In genomic region chr6:87101955-87102353, GRCm38 (mm10) we compare ENCODE assay signal across 10 mouse cellular contexts. TPM values are rescaled to one million over a fixed set of nuclear protein-coding genes. Genes with fewer than 3 reads are reported as not detected.
DNase-seq lines count a peak whose midpoint lies in the region; ATAC-seq and TF ChIP-seq lines count a peak whose summit lies in the region.
"Had no signal": no experiment of that assay in that cellular context is flagged by ENCODE, and none has a peak within 500 bp of the region (broad histone marks: within the 10 kb centered on the region; RNA-seq: fewer than 3 reads in every experiment).

No protein-coding gene starts in this region.

- H3K27ac ChIP-seq in midbrain, embryonic 10.5 days (replicated peaks) = peak overlapping the region; percentile 55; the same call in 1 of the 2 replicates
- no peak overlapping the region for H3K27ac ChIP-seq in midbrain, embryonic 14.5 days (replicated peaks; ENCODE audit: low read depth, low read length)
- H3K27ac ChIP-seq in hindbrain, postnatal 0 days = peak overlapping the region; percentile 70
- peak overlapping the region; percentile 56 for H3K27ac ChIP-seq in neural tube, embryonic 15.5 days (replicated peaks)

- WGBS in midbrain, embryonic 10.5 days = 37% methylated on average over 4 of the region's 4 CpGs
- 29% methylated on average over 4 of the region's 4 CpGs for WGBS in midbrain, embryonic 14.5 days
- 22% methylated on average over 4 of the region's 4 CpGs for WGBS in hindbrain, postnatal 0 days
- WGBS in neural tube, embryonic 15.5 days = 34% methylated on average over 4 of the region's 4 CpGs

- no peak for TF ChIP-seq CTCF in hindbrain, postnatal 0 days (IDR thresholded peaks at IDR 0.05; ENCODE audit: low read depth)

- no peak overlapping the region for H3K4me3 ChIP-seq in midbrain, embryonic 10.5 days
- no peak overlapping the region for H3K4me3 ChIP-seq in midbrain, embryonic 14.5 days (replicated peaks; ENCODE audit: low read depth, low read length)
- H3K4me3 ChIP-seq in hindbrain, postnatal 0 days (ENCODE audit: low read length) = no peak overlapping the region
- no peak overlapping the region for H3K4me3 ChIP-seq in neural tube, embryonic 15.5 days (replicated peaks)

- no peaks in the 10 kb centered on the region for H3K27me3 ChIP-seq in midbrain, embryonic 10.5 days (ENCODE audit: low read depth, poor library complexity, severe bottlenecking)
- no peaks in the 10 kb centered on the region for H3K27me3 ChIP-seq in midbrain, embryonic 14.5 days (ENCODE audit: control insufficient read depth, insufficient read depth, low read length)
- H3K27me3 ChIP-seq in hindbrain, postnatal 0 days (ENCODE audit: insufficient read depth, low read length) = no peaks in the 10 kb centered on the region
- H3K27me3 ChIP-seq in neural tube, embryonic 15.5 days (replicated peaks) = no peaks in the 10 kb centered on the region
- H3K27me3 ChIP-seq: CH12.LX had no signal

- no peak for ATAC-seq in midbrain, embryonic 14.5 days (ENCODE audit: low FRiP score, low TSS enrichment)
- ATAC-seq in hindbrain, postnatal 0 days = no peak
- ATAC-seq in neural tube, embryonic 15.5 days (ENCODE audit: low FRiP score) = no peak

- no peak overlapping the region for H3K9ac ChIP-seq in midbrain, embryonic 14.5 days (replicated peaks; ENCODE audit: low read length)
- no peak overlapping the region for H3K9ac ChIP-seq in hindbrain, postnatal 0 days (replicated peaks; ENCODE audit: low read length)
- peak overlapping the region; percentile 14; the same call in 1 of the 2 replicates for H3K9ac ChIP-seq in neural tube, embryonic 15.5 days (replicated peaks)

- no peaks in the 10 kb centered on the region for H3K9me3 ChIP-seq in midbrain, embryonic 10.5 days (replicated peaks)
- H3K9me3 ChIP-seq in midbrain, embryonic 14.5 days (ENCODE audit: control insufficient read depth, low read length) = no peaks in the 10 kb centered on the region
- no peaks in the 10 kb centered on the region for H3K9me3 ChIP-seq in hindbrain, postnatal 0 days (ENCODE audit: low read length)
- H3K9me3 ChIP-seq in neural tube, embryonic 15.5 days (replicated peaks) = no peaks in the 10 kb centered on the region

- H3K4me2 ChIP-seq in midbrain, embryonic 14.5 days (ENCODE audit: low read length) = no peak overlapping the region
- peak overlapping the region; percentile 70; the same call in 1 of the 2 replicates for H3K4me2 ChIP-seq in hindbrain, postnatal 0 days (ENCODE audit: low read depth, low read length)
- no peak overlapping the region for H3K4me2 ChIP-seq in neural tube, embryonic 15.5 days

- H3K4me1 ChIP-seq in midbrain, embryonic 10.5 days = peaks cover 38% of the 10 kb centered on the region
- H3K4me1 ChIP-seq in midbrain, embryonic 14.5 days (ENCODE audit: control insufficient read depth, insufficient read depth, low read length) = peaks cover 8% of the 10 kb centered on the region; the same call in 1 of the 2 replicates
- peaks cover 10% of the 10 kb centered on the region; the same call in 1 of the 2 replicates for H3K4me1 ChIP-seq in hindbrain, postnatal 0 days (ENCODE audit: insufficient read depth, low read length)
- H3K4me1 ChIP-seq in neural tube, embryonic 15.5 days = peaks cover 50% of the 10 kb centered on the region

- DNase-seq in embryo, embryonic 9.5 days (ENCODE audit: extremely low spot score) = peak; percentile 15
- DNase-seq in embryo, embryonic 10 days (ENCODE audit: low spot score) = no peak
- no peak for DNase-seq in midbrain, embryonic 10.5 days (ENCODE audit: low spot score)
- DNase-seq in midbrain, embryonic 14.5 days = no peak
- peak; percentile 15 for DNase-seq in hindbrain, postnatal 0 days (ENCODE audit: low spot score)
- DNase-seq in adrenal gland, postnatal 10 days = no peak
- DNase-seq in right cerebral cortex, postnatal 10 days (ENCODE audit: low spot score in 2 of 2) = no peak

- H3K36me3 ChIP-seq in midbrain, embryonic 10.5 days = no peaks in the 10 kb centered on the region
- no peaks in the 10 kb centered on the region for H3K36me3 ChIP-seq in midbrain, embryonic 14.5 days (ENCODE audit: control insufficient read depth, insufficient read depth, low read length)
- no peaks in the 10 kb centered on the region for H3K36me3 ChIP-seq in hindbrain, postnatal 0 days (ENCODE audit: insufficient read depth, low read length)
- H3K36me3 ChIP-seq in neural tube, embryonic 15.5 days = no peaks in the 10 kb centered on the region

RNA-seq across cellular contexts. Expression of gene D6Ertd527e, which starts 2.6 kb away (rescaled TPM):
- 0.11 and 0.20 TPM in 2 replicates for polyA plus RNA-seq in midbrain, embryonic 10.5 days (2016; fragmentation: Nextera tagmentation; extraction: Ambion mirVana)
- polyA plus RNA-seq in midbrain, embryonic 14.5 days (2014; fragmentation: Nextera tagmentation; extraction: Ambion mirVana) = 0.23 TPM in 1 of 2 replicates, not detected in the other
- total RNA-seq in hindbrain, postnatal 0 days (2014; rRNA removed) = 0.42 TPM in 1 of 2 replicates, not detected in the other
- 0.10 TPM in 2 replicates for polyA plus RNA-seq in hindbrain, postnatal 0 days (2015; fragmentation: Nextera tagmentation; extraction: Ambion mirVana)
- 0.18 and 0.36 TPM in 2 replicates for polyA plus RNA-seq in neural tube, embryonic 15.5 days (2015; fragmentation: Nextera tagmentation; extraction: Ambion mirVana)
- under 1 TPM; 0.12 TPM for total RNA-seq in adrenal gland, postnatal 10 days (2021)
- total RNA-seq: heart, postnatal 36 days had no signal

RNA-seq across cellular contexts. Expression of gene Gfpt1, which starts 59.3 kb away (rescaled TPM):
- 11.5 and 13.3 TPM in 2 replicates for polyA plus RNA-seq in midbrain, embryonic 10.5 days (2016; fragmentation: Nextera tagmentation; extraction: Ambion mirVana)
- 27.3 and 27.8 TPM in 2 replicates for polyA plus RNA-seq in midbrain, embryonic 14.5 days (2014; fragmentation: Nextera tagmentation; extraction: Ambion mirVana)
- total RNA-seq in hindbrain, postnatal 0 days (2014; rRNA removed) = 32.9 and 34.5 TPM in 2 replicates
- 17.4 and 17.7 TPM in 2 replicates for polyA plus RNA-seq in hindbrain, postnatal 0 days (2015; fragmentation: Nextera tagmentation; extraction: Ambion mirVana)
- polyA plus RNA-seq in neural tube, embryonic 15.5 days (2015; fragmentation: Nextera tagmentation; extraction: Ambion mirVana) = 19.9 and 20.5 TPM in 2 replicates
- 10 to 100 TPM; 35.1 to 35.7 TPM for total RNA-seq in adrenal gland, postnatal 10 days (2021)

Comparison
In these comparisons a context has a peak if more than half of its experiments do, and no peak if none do; other contexts are left out.
1. DNase-seq: peak in embryo, embryonic 9.5 days (single experiment) and hindbrain, postnatal 0 days (single experiment); none in embryo, embryonic 10 days (single experiment), midbrain, embryonic 10.5 days (single experiment), midbrain, embryonic 14.5 days (single experiment), adrenal gland, postnatal 10 days (single experiment) and right cerebral cortex, postnatal 10 days (0 of 2).